Mouse (Mus musculus) thymus, postnatal 4 days (tissue): ENCODE measurements around the gene Ttc23.
A peak's percentile ranks its signal among the peaks of the same experiment; 100 is the strongest.

ENCODE experiments used
- DNase-seq: peaks from one replicate; pipeline ENCODE4 v3.0.0; 2021

Ttc23 gene

GRCm38 (mm10) chr7:67755366-67755765, 108.2 kb downstream of the Ttc23 start:
- no peak for DNase-seq

GRCm38 (mm10) chr7:67756636-67757035, 109.4 kb downstream of the Ttc23 start:
- DNase-seq: no peak

- DNase-seq: no peak
These were observed 111.3 kb downstream of the Ttc23 start for GRCm38 (mm10) chr7:67758506-67758857.

GRCm38 (mm10) chr7:67758858-67759628, 111.8 kb downstream of the Ttc23 start:
- DNase-seq: peak; percentile 57

GRCm38 (mm10) chr7:67759629-67759995, 112.4 kb downstream of the Ttc23 start, which contains the start of gene Synm:
Gene Synm (minus strand): TSS chr7:67759742.
- DNase-seq: peak; percentile 86

- DNase-seq: no peak
These were observed 116.4 kb downstream of the Ttc23 start for GRCm38 (mm10) chr7:67763625-67764024.

- no peak for DNase-seq
These were observed 120.9 kb downstream of the Ttc23 start for GRCm38 (mm10) chr7:67768125-67768524.

- DNase-seq: no peak
These were observed 122.3 kb downstream of the Ttc23 start for GRCm38 (mm10) chr7:67769487-67769886.

GRCm38 (mm10) chr7:67772231-67772630, 125.0 kb downstream of the Ttc23 start:
- no peak for DNase-seq

GRCm38 (mm10) chr7:67775623-67776022, 128.4 kb downstream of the Ttc23 start:
- no peak for DNase-seq

- no peak for DNase-seq
These were observed 129.6 kb downstream of the Ttc23 start for GRCm38 (mm10) chr7:67776636-67777305.

GRCm38 (mm10) chr7:67787861-67788260, 140.7 kb downstream of the Ttc23 start:
- no peak for DNase-seq

- DNase-seq: peak; percentile 71
These were observed 141.5 kb downstream of the Ttc23 start for GRCm38 (mm10) chr7:67788713-67789112.

- no peak for DNase-seq
These were observed 144.0 kb downstream of the Ttc23 start for GRCm38 (mm10) chr7:67791256-67791655.

GRCm38 (mm10) chr7:67793449-67793848, 146.2 kb downstream of the Ttc23 start:
- no peak for DNase-seq

- DNase-seq: no peak
These were observed 149.9 kb downstream of the Ttc23 start for GRCm38 (mm10) chr7:67797065-67797464.

- DNase-seq: no peak
These were observed 151.3 kb downstream of the Ttc23 start for GRCm38 (mm10) chr7:67798476-67798875.

- DNase-seq: no peak
These were observed 153.3 kb downstream of the Ttc23 start for GRCm38 (mm10) chr7:67800547-67800946.

- no peak for DNase-seq
These were observed 153.8 kb downstream of the Ttc23 start for GRCm38 (mm10) chr7:67801022-67801421.

- peak; percentile 88 for DNase-seq
These were observed 156.0 kb downstream of the Ttc23 start for GRCm38 (mm10) chr7:67803015-67803856.

GRCm38 (mm10) chr7:67803857-67804215, 156.6 kb downstream of the Ttc23 start:
- DNase-seq: no peak
